Mouse (Mus musculus) myocyte (in vitro differentiated cells): Measurements from ENCODE around the gene Rbm39.
A peak's percentile ranks its signal among the peaks of the same experiment; 100 is the strongest.

Experiments
- CEBPB ChIP-seq: IDR thresholded peaks from 2 replicates; pipeline ENCODE4 v1.6.1; 2011; ENCODE audit warnings: mild to moderate bottlenecking, moderate library complexity; ENCODE audit not compliant: poor library complexity, insufficient read depth, severe bottlenecking
- E2F4 ChIP-seq: IDR thresholded peaks from one replicate; pipeline ENCODE4 v1.6.1; 2011; ENCODE audit warnings: mild to moderate bottlenecking, control low read depth, moderate library complexity; ENCODE audit not compliant: insufficient read depth
- MAX ChIP-seq: IDR thresholded peaks from one replicate; pipeline ENCODE4 v1.6.1; 2011; ENCODE audit warnings: low read depth, mild to moderate bottlenecking, control low read depth
- POLR2A ChIP-seq: IDR thresholded peaks from one replicate; pipeline ENCODE4 v1.6.1; 2011; ENCODE audit warnings: low read depth, mild to moderate bottlenecking, control low read depth, moderate library complexity; ENCODE audit not compliant: insufficient read length
- POLR2AphosphoS2 ChIP-seq: IDR thresholded peaks from one replicate; pipeline ENCODE4 v1.6.1; 2011; ENCODE audit warnings: low read depth, control low read depth; ENCODE audit not compliant: insufficient read length
- SRF ChIP-seq: IDR thresholded peaks from one replicate; pipeline ENCODE4 v1.6.1; 2011; ENCODE audit warnings: low read depth; ENCODE audit not compliant: control insufficient read depth, insufficient read length
- TCF12 ChIP-seq: IDR thresholded peaks from one replicate; pipeline ENCODE4 v1.6.1; 2011; ENCODE audit warnings: mild to moderate bottlenecking, control low read depth; ENCODE audit not compliant: poor library complexity, insufficient read depth, severe bottlenecking

GRCm38 (mm10) chr2:156146272-156146989, 33.6 kb downstream of the Rbm39 start:
- TF ChIP-seq POLR2A (no peak), SRF (no peak), E2F4 (no peak), POLR2AphosphoS2 (peak; percentile 63), MAX (no peak), TCF12 (no peak), CEBPB (no peak)
